Mouse (Mus musculus) urinary bladder, postnatal 25 days (tissue): ENCODE data around the gene Gm2a.

Experiments
- DNase-seq: peaks from one replicate; pipeline ENCODE4 v3.0.0; 2022; ENCODE audit warnings: low spot score

Gm2a gene

GRCm38 (mm10) chr11:55131077-55131742 lies 33.3 kb downstream of the Gm2a start:
- DNase-seq: no peak

GRCm38 (mm10) chr11:55131946-55132345 lies 34.0 kb downstream of the Gm2a start:
- no peak for DNase-seq

- no peak for DNase-seq
Observed at GRCm38 (mm10) chr11:55133204-55133603, 35.3 kb downstream of the Gm2a start.

GRCm38 (mm10) chr11:55134407-55134806 lies 36.5 kb downstream of the Gm2a start:
- DNase-seq: no peak

- no peak for DNase-seq
Observed at GRCm38 (mm10) chr11:55134871-55135270, 37.0 kb downstream of the Gm2a start.

GRCm38 (mm10) chr11:55136770-55137547 lies 39.0 kb downstream of the Gm2a start:
- DNase-seq: no peak

- no peak for DNase-seq
Observed at GRCm38 (mm10) chr11:55137646-55138045, 39.7 kb downstream of the Gm2a start.

- no peak for DNase-seq
Observed at GRCm38 (mm10) chr11:55141502-55141901, 43.6 kb downstream of the Gm2a start.

GRCm38 (mm10) chr11:55144011-55144410 lies 46.1 kb downstream of the Gm2a start:
- no peak for DNase-seq

GRCm38 (mm10) chr11:55146855-55147254 lies 48.9 kb downstream of the Gm2a start:
- no peak for DNase-seq

- no peak for DNase-seq
Observed at GRCm38 (mm10) chr11:55147423-55147822, 49.5 kb downstream of the Gm2a start.

GRCm38 (mm10) chr11:55148461-55148860 lies 50.5 kb downstream of the Gm2a start:
- no peak for DNase-seq

- no peak for DNase-seq
Observed at GRCm38 (mm10) chr11:55151608-55152007, 53.7 kb downstream of the Gm2a start, which contains the start of gene Slc36a3. TSS of gene Slc36a3 (minus strand) at chr11:55151708.

- DNase-seq: no peak
Observed at GRCm38 (mm10) chr11:55154398-55155069, 56.6 kb downstream of the Gm2a start.

- no peak for DNase-seq
Observed at GRCm38 (mm10) chr11:55155070-55155421, 57.1 kb downstream of the Gm2a start.

- peak; percentile 78 for DNase-seq
Observed at GRCm38 (mm10) chr11:55158785-55159359, 61.0 kb downstream of the Gm2a start.
